18 mouse cellular contexts compared by ENCODE assay signal in genomic region chr7:112534148-112534547, GRCm38 (mm10).
DNase-seq lines count a peak whose midpoint lies in the region; ATAC-seq and TF ChIP-seq lines count a peak whose summit lies in the region.
"Had no signal": no experiment of that assay in that cellular context is flagged by ENCODE, and none has a peak within 500 bp of the region (broad histone marks: within the 10 kb centered on the region; RNA-seq: fewer than 3 reads in every experiment).

No protein-coding gene starts in this region.

- H3K4me1 ChIP-seq in heart, embryonic 15.5 days (replicated peaks), result peaks cover 19% of the 10 kb centered on the region
- peaks cover 21% of the 10 kb centered on the region for H3K4me1 ChIP-seq in midbrain, embryonic 10.5 days
- 0 out of 2 replicates have a peak, but pooled peaks cover 6% of the 10 kb centered on the region for H3K4me1 ChIP-seq in midbrain, postnatal 0 days (ENCODE audit: insufficient read depth, low read length)

- H3K4me2 ChIP-seq in heart, embryonic 15.5 days, result no peak overlapping the region
- H3K4me2 ChIP-seq in midbrain, postnatal 0 days (ENCODE audit: low read depth, low read length, poor library complexity, severe bottlenecking), result no peak overlapping the region
- H3K4me2 ChIP-seq: hindbrain, embryonic 12.5 days; liver, embryonic 15.5 days had no signal

- H3K9ac ChIP-seq in heart, embryonic 15.5 days, result no peak overlapping the region
- no peak overlapping the region for H3K9ac ChIP-seq in midbrain, postnatal 0 days (replicated peaks; ENCODE audit: low read length, poor library complexity, severe bottlenecking)
- H3K9ac ChIP-seq: hindbrain, embryonic 12.5 days; liver, embryonic 15.5 days had no signal

- WGBS in heart, embryonic 15.5 days, result 76% methylated on average over 3 of the region's 3 CpGs
- WGBS in midbrain, embryonic 10.5 days, result 75% methylated on average over 3 of the region's 3 CpGs
- WGBS in midbrain, postnatal 0 days, result 74% methylated on average over 3 of the region's 3 CpGs

- no peaks in the 10 kb centered on the region for H3K27me3 ChIP-seq in heart, embryonic 15.5 days
- H3K27me3 ChIP-seq in midbrain, embryonic 10.5 days (ENCODE audit: low read depth, poor library complexity, severe bottlenecking), result no peaks in the 10 kb centered on the region
- no peaks in the 10 kb centered on the region for H3K27me3 ChIP-seq in midbrain, postnatal 0 days (ENCODE audit: insufficient read depth, low read length)
- H3K27me3 ChIP-seq: hindbrain, embryonic 12.5 days; liver, embryonic 15.5 days; Patski had no signal

- H3K9me3 ChIP-seq in heart, embryonic 15.5 days (replicated peaks), result no peaks in the 10 kb centered on the region
- no peaks in the 10 kb centered on the region for H3K9me3 ChIP-seq in midbrain, embryonic 10.5 days (replicated peaks)
- H3K9me3 ChIP-seq in midbrain, postnatal 0 days (ENCODE audit: low read length), result no peaks in the 10 kb centered on the region
- H3K9me3 ChIP-seq: hindbrain, embryonic 12.5 days; liver, embryonic 15.5 days had no signal

- DNase-seq in heart, postnatal 14 days, result no peak
- DNase-seq in midbrain, embryonic 10.5 days (ENCODE audit: low spot score), result no peak
- DNase-seq in midbrain, postnatal 0 days (ENCODE audit: low spot score), result no peak
- no peak for DNase-seq in urinary bladder, postnatal 10 days (ENCODE audit: low spot score)
- no peak for DNase-seq in MN1 (ENCODE audit: low spot score)
- DNase-seq: adrenal gland, postnatal 10 days; cerebellum, postnatal 25 days; lung, postnatal 14 days; midbrain, embryonic 14.5 days; right cerebral cortex, postnatal 14 days; spleen, adult 18-20 months had no signal

- no peak for ATAC-seq in heart, embryonic 15.5 days (replicated peaks; ENCODE audit: insufficient number of reproducible peaks, insufficient read depth, low FRiP score, low read depth)
- ATAC-seq in midbrain, postnatal 0 days (ENCODE audit: low FRiP score), result no peak
- 0 out of 2 replicates have a peak, but pooled peaks have one; percentile 6 for ATAC-seq in neutrophil, adult 5-6 weeks (ENCODE audit: extremely low read depth, insufficient number of reproducible peaks, low FRiP score, poor library complexity, severe bottlenecking)
- ATAC-seq: forebrain, embryonic 16.5 days; Patski had no signal

- H3K36me3 ChIP-seq in heart, embryonic 15.5 days, result no peaks in the 10 kb centered on the region
- no peaks in the 10 kb centered on the region for H3K36me3 ChIP-seq in midbrain, embryonic 10.5 days
- H3K36me3 ChIP-seq in midbrain, postnatal 0 days (ENCODE audit: insufficient read depth, low read length), result no peaks in the 10 kb centered on the region
- H3K36me3 ChIP-seq: hindbrain, embryonic 12.5 days; liver, embryonic 15.5 days had no signal

- H3K4me3 ChIP-seq in heart, embryonic 15.5 days, result no peak overlapping the region
- H3K4me3 ChIP-seq in midbrain, embryonic 10.5 days, result no peak overlapping the region
- no peak overlapping the region for H3K4me3 ChIP-seq in midbrain, postnatal 0 days (ENCODE audit: low read depth, low read length)
- H3K4me3 ChIP-seq: hindbrain, embryonic 12.5 days; liver, embryonic 15.5 days; myocyte had no signal

- intact Hi-C loops in heart, postnatal 14 days (cut with DNase I), result no loop called here

- peak overlapping the region; percentile 12; the same call in 1 of the 2 replicates for H3K27ac ChIP-seq in heart, embryonic 15.5 days
- H3K27ac ChIP-seq in midbrain, embryonic 10.5 days (replicated peaks), result 0 out of 2 replicates have a peak overlapping the region, but pooled peaks have one; percentile 7
- H3K27ac ChIP-seq in midbrain, postnatal 0 days (ENCODE audit: low read depth, low read length), result no peak overlapping the region
- H3K27ac ChIP-seq: liver, embryonic 15.5 days had no signal

- TF ChIP-seq CTCF in midbrain, postnatal 0 days (IDR thresholded peaks at IDR 0.05), result no peak
